Mouse (Mus musculus): ENCODE results near the gene Med25. TPM values are rescaled to one million over a fixed set of nuclear protein-coding genes. Genes with fewer than 3 reads are reported as not detected.

Gene Med25
- polyA plus RNA-seq, 1 experiment from 2014 or later: 86.6 TPM

- peaks cover 30% of the 10 kb centered on the region for H3K36me3 ChIP-seq (ENCODE audit: control insufficient read depth, insufficient read depth, low read length)
- WGBS: 93% methylated on average over 7 of the region's 7 CpGs
- H3K4me2 ChIP-seq (ENCODE audit: low read depth, low read length): no peak overlapping the region
- no peak overlapping the region for H3K9ac ChIP-seq (ENCODE audit: low read depth, low read length)
- no peak overlapping the region for H3K27ac ChIP-seq (ENCODE audit: low read length)
- H3K27me3 ChIP-seq (replicated peaks; ENCODE audit: control insufficient read depth, insufficient read depth, low read length): no peaks in the 10 kb centered on the region
- peaks cover 19% of the 10 kb centered on the region for H3K4me1 ChIP-seq (ENCODE audit: control insufficient read depth, insufficient read depth, low read length)
- no peak for ATAC-seq
- no peak overlapping the region for H3K4me3 ChIP-seq (ENCODE audit: low read length)
- no peaks in the 10 kb centered on the region for H3K9me3 ChIP-seq (ENCODE audit: control insufficient read depth, low read length)
These were observed 45.7 kb downstream of the Med25 start for GRCm38 (mm10) chr7:44846804-44847203.

DNA sequence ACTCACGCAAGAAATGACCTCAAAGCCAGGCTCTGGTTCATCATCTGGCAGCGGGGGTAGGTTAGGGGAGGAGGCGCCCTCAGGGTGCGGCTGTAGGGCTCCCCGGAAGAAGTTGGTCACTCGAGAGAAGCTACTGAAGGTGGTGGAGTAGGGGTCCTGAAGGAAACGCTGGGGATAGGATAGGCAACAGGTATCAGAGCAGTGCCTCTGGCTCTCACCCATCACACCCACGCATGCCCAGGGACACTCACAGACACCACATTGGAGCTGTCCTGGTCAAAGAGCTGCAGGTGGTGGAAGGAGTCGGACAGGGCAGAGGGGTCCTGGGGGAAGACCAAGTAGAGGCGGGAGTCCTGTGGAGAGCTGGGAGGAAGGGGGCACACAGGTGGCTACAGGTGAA, 47.5 kb downstream of the Med25 start:
- WGBS: 91% methylated on average over 10 of the region's 10 CpGs
- Histone ChIP-seq H3K4me3 (ENCODE audit: low read length) (no peak overlapping the region), H3K36me3 (ENCODE audit: control insufficient read depth, insufficient read depth, low read length) (peaks cover 29% of the 10 kb centered on the region)

GRCm38 (mm10) chr7:44841825-44842463, 50.6 kb downstream of the Med25 start:
- Histone ChIP-seq H3K9ac (ENCODE audit: low read depth, low read length) (no peak overlapping the region), H3K36me3 (ENCODE audit: control insufficient read depth, insufficient read depth, low read length) (peaks cover 29% of the 10 kb centered on the region), H3K9me3 (ENCODE audit: control insufficient read depth, low read length) (no peaks in the 10 kb centered on the region), H3K27ac (ENCODE audit: low read length) (no peak overlapping the region), H3K4me1 (ENCODE audit: control insufficient read depth, insufficient read depth, low read length) (peaks cover 12% of the 10 kb centered on the region), H3K4me2 (ENCODE audit: low read depth, low read length) (no peak overlapping the region), H3K4me3 (ENCODE audit: low read length) (no peak overlapping the region), H3K27me3 (replicated peaks; ENCODE audit: control insufficient read depth, insufficient read depth, low read length) (peaks cover 5% of the 10 kb centered on the region; the same call in 1 of the 2 replicates)
- ATAC-seq: no peak
- 92% methylated on average over 8 of the region's 8 CpGs for WGBS

More for the DNA sequence above, 47.5 kb downstream of the Med25 start:
- peaks cover 13% of the 10 kb centered on the region for H3K4me1 ChIP-seq (ENCODE audit: control insufficient read depth, insufficient read depth, low read length)
- H3K9me3 ChIP-seq (ENCODE audit: control insufficient read depth, low read length): no peaks in the 10 kb centered on the region
- no peak overlapping the region for H3K27ac ChIP-seq (ENCODE audit: low read length)
- H3K4me2 ChIP-seq (ENCODE audit: low read depth, low read length): no peak overlapping the region
- no peak overlapping the region for H3K9ac ChIP-seq (ENCODE audit: low read depth, low read length)
- peaks cover 5% of the 10 kb centered on the region; the same call in 1 of the 2 replicates for H3K27me3 ChIP-seq (replicated peaks; ENCODE audit: control insufficient read depth, insufficient read depth, low read length)
- no peak for ATAC-seq

- H3K9ac ChIP-seq (ENCODE audit: low read depth, low read length): peak overlapping the region; percentile 69; the same call in 1 of the 2 replicates
- H3K4me2 ChIP-seq (ENCODE audit: low read depth, low read length): peak overlapping the region; percentile 81; the same call in 1 of the 2 replicates
- H3K27me3 ChIP-seq (replicated peaks; ENCODE audit: control insufficient read depth, insufficient read depth, low read length): peaks cover 5% of the 10 kb centered on the region; the same call in 1 of the 2 replicates
- peaks cover 15% of the 10 kb centered on the region for H3K36me3 ChIP-seq (ENCODE audit: control insufficient read depth, insufficient read depth, low read length)
- no peak for ATAC-seq
- no peak overlapping the region for H3K27ac ChIP-seq (ENCODE audit: low read length)
- H3K4me1 ChIP-seq (ENCODE audit: control insufficient read depth, insufficient read depth, low read length): peaks cover 18% of the 10 kb centered on the region
- WGBS: 54% methylated on average over 14 of the region's 14 CpGs
- H3K9me3 ChIP-seq (ENCODE audit: control insufficient read depth, low read length): no peaks in the 10 kb centered on the region
- peak overlapping the region; percentile 44; the same call in 1 of the 2 replicates for H3K4me3 ChIP-seq (ENCODE audit: low read length)
These were observed 52.1 kb downstream of the Med25 start for GRCm38 (mm10) chr7:44840426-44840825.

GRCm38 (mm10) chr7:44839491-44840191, 52.9 kb downstream of the Med25 start:
- H3K9ac ChIP-seq (ENCODE audit: low read depth, low read length): peak overlapping the region; percentile 69
- H3K4me1 ChIP-seq (ENCODE audit: control insufficient read depth, insufficient read depth, low read length): peaks cover 18% of the 10 kb centered on the region
- no peak overlapping the region for H3K27ac ChIP-seq (ENCODE audit: low read length)
- peak overlapping the region; percentile 81 for H3K4me2 ChIP-seq (ENCODE audit: low read depth, low read length)
- no peaks in the 10 kb centered on the region for H3K9me3 ChIP-seq (ENCODE audit: control insufficient read depth, low read length)
- H3K4me3 ChIP-seq (ENCODE audit: low read length): peak overlapping the region; percentile 44
- peaks cover 15% of the 10 kb centered on the region for H3K36me3 ChIP-seq (ENCODE audit: control insufficient read depth, insufficient read depth, low read length)
- H3K27me3 ChIP-seq (replicated peaks; ENCODE audit: control insufficient read depth, insufficient read depth, low read length): peaks cover 5% of the 10 kb centered on the region; the same call in 1 of the 2 replicates
- peak; percentile 72 for ATAC-seq
- WGBS: 3% methylated on average over 58 of the region's 58 CpGs

DNA sequence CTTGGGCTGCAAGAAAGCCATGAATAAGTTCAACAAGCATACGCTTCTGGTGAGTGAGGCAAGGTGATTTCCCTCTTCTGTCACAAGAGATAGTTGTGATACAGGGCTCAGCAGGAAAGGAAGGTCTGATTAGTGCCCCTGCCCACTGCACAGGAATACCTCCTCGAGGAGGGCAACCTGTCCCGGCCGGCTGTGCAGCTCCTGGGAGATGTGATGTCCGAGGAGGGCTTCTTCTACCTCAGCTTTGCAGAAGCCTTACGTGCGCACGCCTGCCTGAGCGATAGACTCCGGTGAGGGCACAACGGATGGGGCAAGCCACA, 53.4 kb downstream of the Med25 start:
- no peaks in the 10 kb centered on the region for H3K9me3 ChIP-seq (ENCODE audit: control insufficient read depth, low read length)
- peaks cover 18% of the 10 kb centered on the region for H3K4me1 ChIP-seq (ENCODE audit: control insufficient read depth, insufficient read depth, low read length)
- peaks cover 5% of the 10 kb centered on the region; the same call in 1 of the 2 replicates for H3K27me3 ChIP-seq (replicated peaks; ENCODE audit: control insufficient read depth, insufficient read depth, low read length)
- peak overlapping the region; percentile 44 for H3K4me3 ChIP-seq (ENCODE audit: low read length)
- no peak for ATAC-seq
- peaks cover 10% of the 10 kb centered on the region for H3K36me3 ChIP-seq (ENCODE audit: control insufficient read depth, insufficient read depth, low read length)
- H3K9ac ChIP-seq (ENCODE audit: low read depth, low read length): peak overlapping the region; percentile 69
- H3K4me2 ChIP-seq (ENCODE audit: low read depth, low read length): peak overlapping the region; percentile 81
- H3K27ac ChIP-seq (ENCODE audit: low read length): no peak overlapping the region
- 29% methylated on average over 11 of the region's 11 CpGs for WGBS

DNA sequence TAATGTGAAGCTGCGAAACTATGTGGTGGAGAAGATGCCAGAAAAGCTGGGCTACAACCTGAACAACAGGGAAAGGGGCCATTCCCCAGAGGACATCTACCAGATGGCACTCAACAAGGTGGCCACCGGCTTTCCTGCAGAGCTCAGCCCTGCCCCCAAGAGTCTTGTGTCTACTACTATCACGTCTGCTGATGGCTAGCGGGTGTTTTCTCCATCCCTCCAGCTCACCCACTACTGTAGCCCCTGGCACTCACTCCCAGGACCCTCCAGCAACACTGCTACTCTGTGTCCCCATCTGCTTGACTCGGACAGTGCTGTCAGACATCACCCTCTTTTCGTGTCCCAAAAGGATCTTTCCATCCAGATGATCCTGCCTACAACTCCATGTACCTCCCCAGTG, 54.4 kb downstream of the Med25 start:
- ATAC-seq: no peak
- H3K9ac ChIP-seq (ENCODE audit: low read depth, low read length): no peak overlapping the region
- peaks cover 9% of the 10 kb centered on the region for H3K36me3 ChIP-seq (ENCODE audit: control insufficient read depth, insufficient read depth, low read length)
- H3K27ac ChIP-seq (ENCODE audit: low read length): no peak overlapping the region
- H3K4me2 ChIP-seq (ENCODE audit: low read depth, low read length): no peak overlapping the region
- peaks cover 18% of the 10 kb centered on the region for H3K4me1 ChIP-seq (ENCODE audit: control insufficient read depth, insufficient read depth, low read length)
- H3K27me3 ChIP-seq (replicated peaks; ENCODE audit: control insufficient read depth, insufficient read depth, low read length): peaks cover 5% of the 10 kb centered on the region; the same call in 1 of the 2 replicates
- no peak overlapping the region for H3K4me3 ChIP-seq (ENCODE audit: low read length)
- WGBS: 88% methylated on average over 6 of the region's 6 CpGs
- H3K9me3 ChIP-seq (ENCODE audit: control insufficient read depth, low read length): no peaks in the 10 kb centered on the region

GRCm38 (mm10) chr7:44836423-44837053, 56.0 kb downstream of the Med25 start:
- ATAC-seq: no peak
- Histone ChIP-seq H3K9me3 (ENCODE audit: control insufficient read depth, low read length) (no peaks in the 10 kb centered on the region), H3K4me1 (ENCODE audit: control insufficient read depth, insufficient read depth, low read length) (peaks cover 21% of the 10 kb centered on the region), H3K27me3 (replicated peaks; ENCODE audit: control insufficient read depth, insufficient read depth, low read length) (peaks cover 5% of the 10 kb centered on the region; the same call in 1 of the 2 replicates), H3K4me2 (ENCODE audit: low read depth, low read length) (no peak overlapping the region), H3K4me3 (ENCODE audit: low read length) (no peak overlapping the region), H3K9ac (ENCODE audit: low read depth, low read length) (0 out of 2 replicates have a peak overlapping the region, but pooled peaks have one; percentile 7), H3K27ac (ENCODE audit: low read length) (no peak overlapping the region), H3K36me3 (ENCODE audit: control insufficient read depth, insufficient read depth, low read length) (no peaks in the 10 kb centered on the region)
- 80% methylated on average over 9 of the region's 9 CpGs for WGBS

- no peak for ATAC-seq
- Histone ChIP-seq H3K4me1 (ENCODE audit: control insufficient read depth, insufficient read depth, low read length) (peaks cover 21% of the 10 kb centered on the region), H3K9ac (ENCODE audit: low read depth, low read length) (0 out of 2 replicates have a peak overlapping the region, but pooled peaks have one; percentile 7), H3K27ac (ENCODE audit: low read length) (no peak overlapping the region), H3K36me3 (ENCODE audit: control insufficient read depth, insufficient read depth, low read length) (0 out of 2 replicates have a peak, but pooled peaks cover 2% of the 10 kb centered on the region), H3K4me2 (ENCODE audit: low read depth, low read length) (no peak overlapping the region), H3K9me3 (ENCODE audit: control insufficient read depth, low read length) (no peaks in the 10 kb centered on the region), H3K27me3 (replicated peaks; ENCODE audit: control insufficient read depth, insufficient read depth, low read length) (peaks cover 5% of the 10 kb centered on the region; the same call in 1 of the 2 replicates), H3K4me3 (ENCODE audit: low read length) (no peak overlapping the region)
- 43% methylated on average over 3 of the region's 3 CpGs for WGBS
These were observed 56.5 kb downstream of the Med25 start for GRCm38 (mm10) chr7:44836016-44836404.
